ENCODE assay signal across 8 mouse cellular contexts in the genomic region with DNA sequence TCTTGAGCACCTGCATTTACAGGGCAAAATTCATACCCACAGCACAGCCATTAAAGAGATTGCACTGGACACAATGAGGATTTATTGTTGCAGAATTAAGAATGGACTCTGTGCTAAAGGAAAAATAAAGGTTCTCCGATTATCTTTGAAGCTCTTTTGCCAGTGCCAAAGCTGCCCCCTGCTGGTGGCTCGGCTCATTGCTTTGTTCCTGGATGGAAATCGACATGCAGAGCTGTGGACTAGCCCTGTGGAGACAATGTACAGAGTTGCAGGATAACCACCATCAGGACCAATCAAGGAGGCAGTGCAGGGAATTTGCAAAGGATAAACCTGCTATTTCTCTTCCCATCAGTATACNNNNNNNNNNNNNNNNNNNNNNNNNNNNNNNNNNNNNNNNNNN.
A peak's percentile ranks its signal among the peaks of the same experiment; 100 is the strongest.
DNase-seq lines count a peak whose midpoint lies in the region; ATAC-seq and TF ChIP-seq lines count a peak whose summit lies in the region.

No protein-coding gene starts in this region.

- no peak overlapping the region for H3K4me2 ChIP-seq in kidney, embryonic 16.5 days (replicated peaks; ENCODE audit: low read depth, low read length)
- H3K4me2 ChIP-seq in lung, embryonic 14.5 days: no peak overlapping the region

- no peak overlapping the region for H3K4me3 ChIP-seq in kidney, embryonic 16.5 days (ENCODE audit: low read length)
- no peak overlapping the region for H3K4me3 ChIP-seq in lung, embryonic 14.5 days (ENCODE audit: low read depth, low read length)

- H3K27ac ChIP-seq in kidney, embryonic 16.5 days (ENCODE audit: low read length): no peak overlapping the region
- no peak overlapping the region for H3K27ac ChIP-seq in lung, embryonic 14.5 days (ENCODE audit: low read depth)

- DNase-seq in kidney, adult 11 months: peak; percentile 37
- DNase-seq in cerebellum, postnatal 36 days: peak; percentile 81 to 87
- peak; percentile 80 for DNase-seq in gastrocnemius, postnatal 14 days
- peak; percentile 14 for DNase-seq in large intestine, adult 2 months (ENCODE audit: low read depth, low spot score)
- DNase-seq in lung, embryonic 14.5 days: peak; percentile 93
- peak; percentile 78 for DNase-seq in ovary, postnatal 36 days (ENCODE audit: low spot score)
- DNase-seq in thymus, postnatal 14 days: peak; percentile 80

- intact Hi-C loops in gastrocnemius, postnatal 14 days (cut with DNase I; ENCODE audit: low total_unique reads): loop anchor here (5.0 kb wide), 1 partner anchor 329 kb away; no protein-coding TSS in a partner anchor

- peak; percentile 94 for TF ChIP-seq CTCF in lung, embryonic 14.5 days (IDR thresholded peaks at IDR 0.05; ENCODE audit: low read depth)

- no peak for ATAC-seq in kidney, embryonic 16.5 days (ENCODE audit: low FRiP score, low TSS enrichment)
- ATAC-seq in lung, embryonic 14.5 days (ENCODE audit: insufficient read depth): peak; percentile 31; the same call in 1 of the 2 replicates

- 5% methylated on average over 3 of the region's 3 CpGs for WGBS in kidney, embryonic 16.5 days
- 5% methylated on average over 3 of the region's 3 CpGs for WGBS in large intestine, adult 2 months
- WGBS in lung, embryonic 14.5 days: 10% methylated on average over 3 of the region's 3 CpGs

- H3K36me3 ChIP-seq in kidney, embryonic 16.5 days (ENCODE audit: insufficient read depth, low read length): no peaks in the 10 kb centered on the region
- no peaks in the 10 kb centered on the region for H3K36me3 ChIP-seq in lung, embryonic 14.5 days (ENCODE audit: insufficient read depth)

- no peaks in the 10 kb centered on the region for H3K9me3 ChIP-seq in kidney, embryonic 16.5 days (ENCODE audit: low read length)
- H3K9me3 ChIP-seq in lung, embryonic 14.5 days (ENCODE audit: low read depth, low read length): no peaks in the 10 kb centered on the region

- no peaks in the 10 kb centered on the region for H3K27me3 ChIP-seq in kidney, embryonic 16.5 days (ENCODE audit: insufficient read depth, low read length)
- H3K27me3 ChIP-seq in lung, embryonic 14.5 days (ENCODE audit: insufficient read depth, low read length): no peaks in the 10 kb centered on the region

- H3K4me1 ChIP-seq in kidney, embryonic 16.5 days (ENCODE audit: insufficient read depth, low read length): no peaks in the 10 kb centered on the region
- no peaks in the 10 kb centered on the region for H3K4me1 ChIP-seq in lung, embryonic 14.5 days (ENCODE audit: insufficient read depth)

- no peak overlapping the region for H3K9ac ChIP-seq in kidney, embryonic 16.5 days (replicated peaks; ENCODE audit: low read length)
- no peak overlapping the region for H3K9ac ChIP-seq in lung, embryonic 14.5 days

Comparison
In these comparisons a context has a peak if more than half of its experiments do, and no peak if none do; other contexts are left out.
1. DNase-seq: peak in every context shown above with its lines; median percentile 93 in lung, embryonic 14.5 days; 84 in cerebellum, postnatal 36 days; 80 in gastrocnemius, postnatal 14 days; 80 in thymus, postnatal 14 days; 78 in ovary, postnatal 36 days; 37 in kidney, adult 11 months; 14 in large intestine, adult 2 months.